Mouse (Mus musculus) CH12.LX (cell line): ENCODE results near the gene Aldh3b2. TPM values are rescaled to one million over a fixed set of nuclear protein-coding genes. Genes with fewer than 3 reads are reported as not detected.

ENCODE experiments used
- DNase-seq: peaks from one replicate; pipeline ENCODE4 v3.0.0-alpha.2; 2013; ENCODE audit errors: extremely low read depth
- H3K27ac ChIP-seq: 2 replicates; pipeline ENCODE4 v1.5.1; 2012; ENCODE audit warnings: low read depth, mild to moderate bottlenecking, control low read depth, moderate library complexity; ENCODE audit not compliant: insufficient read depth
- H3K27me3 ChIP-seq: replicated peaks from 2 replicates; pipeline ENCODE3; 2012; ENCODE audit warnings: inconsistent platforms
- H3K36me3 ChIP-seq, 2 experiments: replicated peaks in 1 of 2; 2 replicates each; pipeline versions ENCODE3 to v1.6.1; 2012; ENCODE audit warnings: inconsistent platforms in 1 of 2, low read length in 1 of 2, mild to moderate bottlenecking in 1 of 2, mixed read lengths in 1 of 2, moderate library complexity in 1 of 2; ENCODE audit not compliant: control insufficient read depth in 1 of 2, insufficient read depth in 1 of 2
- H3K4me1 ChIP-seq, 2 experiments: 2 replicates each; pipeline ENCODE4 v1.6.1; 2012; ENCODE audit warnings: inconsistent platforms in 1 of 2, moderate library complexity in 1 of 2; ENCODE audit not compliant: insufficient read depth in 2 of 2, control insufficient read depth in 1 of 2
- H3K4me2 ChIP-seq: 2 replicates; pipeline ENCODE4 v1.6.1; 2012; ENCODE audit warnings: low read depth, mild to moderate bottlenecking, control low read depth; ENCODE audit not compliant: poor library complexity, insufficient read depth, severe bottlenecking
- H3K4me3 ChIP-seq, 3 experiments: fragments of 150-350 bp in 1 of 3; sonication (generic) in 1 of 3; replicated peaks in 1 of 3; 2 replicates each; pipeline versions ENCODE3 to v1.5.1; 2011 to 2012; ENCODE audit warnings: low read depth in 2 of 3, low read length in 2 of 3, mild to moderate bottlenecking in 2 of 3, moderate library complexity in 2 of 3, control low read depth in 1 of 3, improper control_type of control experiment in 1 of 3, inconsistent platforms in 1 of 3, mixed read lengths in 1 of 3; ENCODE audit not compliant: poor library complexity in 1 of 3
- H3K79me2 ChIP-seq: replicated peaks from 2 replicates; pipeline ENCODE4 v1.6.1; 2012; ENCODE audit warnings: mild to moderate bottlenecking, moderate library complexity; ENCODE audit not compliant: control insufficient read depth, poor library complexity, insufficient read depth, severe bottlenecking; ENCODE audit errors: extremely low read depth
- H3K9ac ChIP-seq: 2 replicates; pipeline ENCODE4 v1.6.1; 2012; ENCODE audit warnings: low read depth, mild to moderate bottlenecking, control low read depth, moderate library complexity; ENCODE audit not compliant: insufficient read depth
- H3K9me3 ChIP-seq: replicated peaks from 2 replicates; pipeline ENCODE3; 2012; ENCODE audit warnings: low read length, inconsistent platforms, mixed read lengths
- BHLHE40 ChIP-seq: IDR thresholded peaks from 2 replicates; pipeline ENCODE4 v1.6.1; 2011; ENCODE audit warnings: mild to moderate bottlenecking, low read depth, low read length, improper control_type of control experiment
- CHD1 ChIP-seq: IDR thresholded peaks from 2 replicates; pipeline ENCODE4 v1.6.1; 2012; ENCODE audit warnings: low read depth, low read length, improper control_type of control experiment, inconsistent platforms
- CHD2 ChIP-seq: IDR thresholded peaks from 2 replicates; pipeline ENCODE4 v1.6.1; 2011; ENCODE audit warnings: low read length, improper control_type of control experiment
- CTCF ChIP-seq, 2 experiments: IDR thresholded peaks in 1 of 2; conservative IDR thresholded peaks in 1 of 2; 2 replicates each; pipeline ENCODE4 v1.5.1; 2011 to 2012; ENCODE audit warnings: low read depth in 2 of 2, low read length in 2 of 2, improper control_type of control experiment in 1 of 2, inconsistent platforms in 1 of 2, mild to moderate bottlenecking in 1 of 2, moderate library complexity in 1 of 2
- E2F4 ChIP-seq: IDR thresholded peaks from 2 replicates; pipeline ENCODE4 v1.6.1; 2011; ENCODE audit warnings: low read depth, low read length, improper control_type of control experiment; ENCODE audit not compliant: insufficient replicate concordance
- ELF1 ChIP-seq: IDR thresholded peaks from 2 replicates; pipeline ENCODE4 v1.6.1; 2014; ENCODE audit warnings: low read depth, mild to moderate bottlenecking, inconsistent platforms, low read length, improper control_type of control experiment
- EP300 ChIP-seq: IDR thresholded peaks from 2 replicates; pipeline ENCODE4 v1.6.1; 2011; ENCODE audit warnings: low read length, improper control_type of control experiment
- ETS1 ChIP-seq: conservative IDR thresholded peaks from 2 replicates; pipeline ENCODE4 v1.6.1; 2012; ENCODE audit warnings: low read depth, mild to moderate bottlenecking, inconsistent platforms, low read length, improper control_type of control experiment, moderate library complexity
- GABPA ChIP-seq: IDR thresholded peaks from 2 replicates; pipeline ENCODE4 v1.6.1; 2012; ENCODE audit warnings: low read depth, low read length, improper control_type of control experiment, inconsistent platforms; ENCODE audit not compliant: insufficient replicate concordance
- HCFC1 ChIP-seq: IDR thresholded peaks from 2 replicates; pipeline ENCODE4 v1.6.1; 2012; ENCODE audit warnings: low read depth, mild to moderate bottlenecking, inconsistent platforms, low read length, improper control_type of control experiment
- IRF4 ChIP-seq: IDR thresholded peaks from 2 replicates; pipeline ENCODE4 v1.6.1; 2014; ENCODE audit warnings: low read depth, mild to moderate bottlenecking, inconsistent platforms, low read length, improper control_type of control experiment
- JUN ChIP-seq: IDR thresholded peaks from 2 replicates; pipeline ENCODE4 v1.6.1; 2011; ENCODE audit warnings: low read depth, mild to moderate bottlenecking, low read length, improper control_type of control experiment, moderate library complexity; ENCODE audit not compliant: insufficient read depth
- JUND ChIP-seq: conservative IDR thresholded peaks from 2 replicates; pipeline ENCODE4 v1.6.1; 2011; ENCODE audit warnings: low read depth, low read length, improper control_type of control experiment
- KAT2A ChIP-seq: IDR thresholded peaks from 2 replicates; pipeline ENCODE4 v1.6.1; 2012; ENCODE audit warnings: low read length, improper control_type of control experiment, inconsistent platforms; ENCODE audit not compliant: insufficient replicate concordance
- MAFK ChIP-seq: IDR thresholded peaks from 2 replicates; pipeline ENCODE4 v1.6.1; 2011; ENCODE audit warnings: low read length, improper control_type of control experiment; ENCODE audit not compliant: insufficient replicate concordance
- MAX ChIP-seq: IDR thresholded peaks from 2 replicates; pipeline ENCODE4 v1.6.1; 2011; ENCODE audit warnings: low read length, improper control_type of control experiment
- MAZ ChIP-seq: IDR thresholded peaks from 2 replicates; pipeline ENCODE4 v1.6.1; 2012; ENCODE audit warnings: low read depth, mild to moderate bottlenecking, inconsistent platforms, low read length, improper control_type of control experiment, moderate library complexity
- MEF2A ChIP-seq: IDR thresholded peaks from 2 replicates; pipeline ENCODE4 v1.6.1; 2014; ENCODE audit warnings: low read depth, mild to moderate bottlenecking, inconsistent platforms, low read length, improper control_type of control experiment, borderline replicate concordance
- MXI1 ChIP-seq: IDR thresholded peaks from 2 replicates; pipeline ENCODE4 v1.6.1; 2011; ENCODE audit warnings: mild to moderate bottlenecking, low read depth, low read length, improper control_type of control experiment
- MYC ChIP-seq: IDR thresholded peaks from 2 replicates; pipeline ENCODE4 v1.6.1; 2011; ENCODE audit warnings: low read depth, mild to moderate bottlenecking, improper control_type of control experiment, low read length
- NELFE ChIP-seq: IDR thresholded peaks from 2 replicates; pipeline ENCODE4 v1.6.1; 2011; ENCODE audit warnings: low read depth, low read length, improper control_type of control experiment
- NRF1 ChIP-seq: IDR thresholded peaks from 2 replicates; pipeline ENCODE4 v1.6.1; 2014; ENCODE audit warnings: low read depth, mild to moderate bottlenecking, inconsistent platforms, low read length, improper control_type of control experiment, moderate library complexity
- PAX5 ChIP-seq: IDR thresholded peaks from 2 replicates; pipeline ENCODE4 v1.6.1; 2012; ENCODE audit warnings: low read length, inconsistent platforms, mixed read lengths
- POLR2A ChIP-seq: IDR thresholded peaks from 2 replicates; pipeline ENCODE4 v1.6.1; 2011; ENCODE audit warnings: low read depth, mild to moderate bottlenecking, improper control_type of control experiment, low read length
- POLR2AphosphoS2 ChIP-seq: IDR thresholded peaks from 2 replicates; pipeline ENCODE4 v1.6.1; 2011; ENCODE audit warnings: low read depth, low read length, improper control_type of control experiment
- RAD21 ChIP-seq: IDR thresholded peaks from 2 replicates; pipeline ENCODE4 v1.6.1; 2011; ENCODE audit warnings: low read depth, mild to moderate bottlenecking, low read length, improper control_type of control experiment, moderate library complexity
- RCOR1 ChIP-seq: conservative IDR thresholded peaks from 2 replicates; pipeline ENCODE4 v1.6.1; 2012; ENCODE audit warnings: low read depth, mild to moderate bottlenecking, inconsistent platforms, low read length, improper control_type of control experiment
- SIN3A ChIP-seq: IDR thresholded peaks from 2 replicates; pipeline ENCODE4 v1.6.1; 2012; ENCODE audit warnings: low read length, improper control_type of control experiment, inconsistent platforms
- SMC3 ChIP-seq: IDR thresholded peaks from 2 replicates; pipeline ENCODE4 v1.6.1; 2011; ENCODE audit warnings: low read depth, low read length, improper control_type of control experiment
- TBP ChIP-seq: conservative IDR thresholded peaks from 2 replicates; pipeline ENCODE4 v1.6.1; 2011; ENCODE audit warnings: low read depth, low read length, improper control_type of control experiment
- TCF12 ChIP-seq: IDR thresholded peaks from 2 replicates; pipeline ENCODE4 v1.6.1; 2014; ENCODE audit warnings: low read depth, mild to moderate bottlenecking, inconsistent platforms, low read length, improper control_type of control experiment
- UBTF ChIP-seq: IDR thresholded peaks from 2 replicates; pipeline ENCODE4 v1.6.1; 2012; ENCODE audit warnings: low read depth, mild to moderate bottlenecking, inconsistent platforms, low read length, improper control_type of control experiment, moderate library complexity
- USF1 ChIP-seq: IDR thresholded peaks from 2 replicates; pipeline ENCODE4 v1.6.1; 2014; ENCODE audit warnings: low read depth, mild to moderate bottlenecking, inconsistent platforms, low read length, improper control_type of control experiment
- USF2 ChIP-seq: conservative IDR thresholded peaks from 2 replicates; pipeline ENCODE4 v1.6.1; 2011; ENCODE audit warnings: low read depth, low read length, improper control_type of control experiment
- ZC3H11A ChIP-seq: IDR thresholded peaks from 2 replicates; pipeline ENCODE4 v1.6.1; 2012; ENCODE audit warnings: low read depth, mild to moderate bottlenecking, inconsistent platforms, low read length, improper control_type of control experiment
- ZKSCAN1 ChIP-seq: IDR thresholded peaks from 2 replicates; pipeline ENCODE4 v1.6.1; 2012; ENCODE audit warnings: low read depth, inconsistent platforms, low read length, improper control_type of control experiment, borderline replicate concordance
- ZMIZ1 ChIP-seq: IDR thresholded peaks from 2 replicates; pipeline ENCODE4 v1.6.1; 2012; ENCODE audit warnings: low read depth, mild to moderate bottlenecking, inconsistent platforms, low read length, improper control_type of control experiment
- ZNF384 ChIP-seq: IDR thresholded peaks from 2 replicates; pipeline ENCODE4 v1.6.1; 2012; ENCODE audit warnings: low read depth, low read length, improper control_type of control experiment, inconsistent platforms
- dilution Hi-C: fragments of 300-500 bp; cut with MboI; formaldehyde crosslinking; loops from 2 replicates; pipeline ENCODE4 v1.14.3; 2020; ENCODE audit warnings: low sequenced_read_pairs; ENCODE audit not compliant: extremely low pct_unique_long_range_greater_than_20kb, extremely low pct_ligation_motif_present
- in situ Hi-C: fragments of 300-500 bp; cut with MboI; formaldehyde crosslinking; loops from 3 replicates; pipeline ENCODE4 v1.14.3; 2019; ENCODE audit warnings: low sequenced_read_pairs, low pct_ligation_motif_present, low pct_unique_long_range_greater_than_20kb, mixed read lengths
- polyA plus RNA-seq: library from polyadenylated mRNA; unstranded; fragments of >175 nt; gene quantifications from 2 replicates; pipeline ENCODE4 v1.2.1, GENCODE M21; 2012; ENCODE audit warnings: low read depth; ENCODE audit not compliant: insufficient read length
- total RNA-seq, 2 experiments: library from RNA; depleted of rRNA; stranded (reverse); fragments of 300-350 nt in 1 of 2; fragments of >200 nt in 1 of 2; gene quantifications; 2 replicates each; pipeline ENCODE4 v1.2.3; 2012 to 2014

Gene Aldh3b2
- total and polyA plus RNA-seq, 3 experiments, result not detected

DNA sequence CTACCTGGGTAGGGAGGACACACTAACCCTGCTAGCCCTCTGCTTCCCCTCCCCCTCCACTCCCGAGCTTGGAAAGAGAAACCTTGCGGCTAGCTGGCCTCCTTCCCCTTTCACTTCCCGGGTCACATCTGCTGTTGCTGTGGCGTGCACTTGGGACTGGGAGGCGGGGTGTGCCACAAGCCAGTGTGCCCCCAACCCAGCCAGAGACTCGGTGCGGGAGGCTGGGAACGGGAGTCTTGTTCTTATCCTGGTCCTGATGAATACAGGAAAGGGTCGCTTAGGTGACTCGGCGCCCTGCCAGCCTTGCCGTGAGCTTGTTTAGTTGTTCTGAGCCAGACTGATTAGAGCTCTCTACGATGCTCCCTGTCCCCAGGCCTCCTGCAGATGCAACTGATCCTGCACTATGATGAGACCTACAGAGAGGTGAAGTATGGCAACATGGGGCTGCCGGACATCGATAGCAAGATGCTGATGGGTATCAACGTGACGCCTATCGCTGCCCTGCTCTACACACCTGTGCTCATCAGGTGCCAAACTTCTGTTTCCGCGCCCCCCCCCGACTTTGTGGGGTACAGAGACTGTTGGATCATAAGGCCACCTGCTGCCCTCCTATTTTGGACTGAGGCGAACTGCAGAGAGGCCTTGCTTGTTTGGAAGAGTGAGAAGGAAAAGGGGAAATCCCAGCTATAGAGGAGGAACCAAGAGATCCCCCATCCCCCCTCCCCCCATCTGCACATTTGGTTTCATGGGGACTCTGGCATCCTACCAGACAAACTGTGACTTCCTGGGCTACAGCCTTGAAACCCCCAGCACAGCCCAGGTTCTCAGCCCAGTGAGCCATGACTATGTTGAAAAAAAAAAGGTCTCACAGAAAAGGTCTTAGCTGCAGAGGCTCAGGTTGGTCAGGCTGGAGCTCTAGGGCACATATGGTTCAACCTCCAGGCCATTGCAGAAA, 36.0 kb upstream of the Aldh3b2 start:
- DNase-seq, result peak; percentile 93
- H3K4me2 ChIP-seq, result peak overlapping the region; percentile 65
- peaks cover 19 to 64% of the 10 kb centered on the region in 2 experiments for H3K4me1 ChIP-seq
- peak; percentile 35; the same call in 1 of the 2 replicates for TF ChIP-seq NELFE
- peak; percentile 61; the same call in 1 of the 2 replicates for TF ChIP-seq MYC
- TF ChIP-seq JUND, result peak; percentile 28; the same call in 1 of the 2 replicates
- TF ChIP-seq KAT2A, result no peak
- TF ChIP-seq E2F4, result no peak
- peak; percentile 98 for TF ChIP-seq TCF12
- TF ChIP-seq IRF4, result peak; percentile 95
- TF ChIP-seq PAX5, result no peak
- no peak for TF ChIP-seq ZC3H11A
- peak; percentile 74 for TF ChIP-seq SIN3A
- peak; percentile 92 for TF ChIP-seq MAZ
- peak; percentile 5 for TF ChIP-seq RAD21
- no peak for TF ChIP-seq USF1
- peak; percentile 95 for TF ChIP-seq ZNF384
- no peak for TF ChIP-seq GABPA
- TF ChIP-seq ZMIZ1, result peak; percentile 7
- TF ChIP-seq POLR2A, result peak; percentile 28
- peak; percentile 50; the same call in 1 of the 2 replicates for TF ChIP-seq TBP
- no peak; the same call in 1 of the 2 replicates for TF ChIP-seq SMC3
- peak; percentile 96 for TF ChIP-seq CHD2
- TF ChIP-seq CTCF (conservative IDR thresholded peaks at IDR 0.05 in 1 of 2, IDR thresholded peaks at IDR 0.05 in 1 of 2; ENCODE audit: low read depth in 2 of 2, low read length in 2 of 2), result no peak
- TF ChIP-seq EP300, result peak; percentile 95
- no peak for TF ChIP-seq USF2
- no peak; the same call in 1 of the 2 replicates for TF ChIP-seq UBTF
- TF ChIP-seq HCFC1, result peak; percentile 61
- no peak for TF ChIP-seq JUN
- TF ChIP-seq MEF2A, result peak; percentile 91
- TF ChIP-seq ZKSCAN1, result peak; percentile 33; the same call in 1 of the 2 replicates
- peak; percentile 78; the same call in 1 of the 2 replicates for TF ChIP-seq CHD1
- 0 out of 2 replicates have a peak, but pooled peaks have one; percentile 39 for TF ChIP-seq MAFK
- TF ChIP-seq RCOR1, result peak; percentile 96
- TF ChIP-seq MAX, result peak; percentile 75
- TF ChIP-seq NRF1, result no peak
- TF ChIP-seq BHLHE40, result peak; percentile 90
- peak; percentile 79 for TF ChIP-seq ELF1
- TF ChIP-seq MXI1, result peak; percentile 74
- TF ChIP-seq POLR2AphosphoS2, result no peak
- peak; percentile 90 for TF ChIP-seq ETS1
- dilution Hi-C loops, result no loop called here
- no peaks in the 10 kb centered on the region for H3K27me3 ChIP-seq
- H3K9ac ChIP-seq, result peak overlapping the region; percentile 86
- peaks cover 0 to 20% of the 10 kb centered on the region in 2 experiments for H3K36me3 ChIP-seq
- peak overlapping the region; percentile 97 for H3K27ac ChIP-seq
- H3K4me3 ChIP-seq, result peak overlapping the region; percentile 73 to 89 (median 84)
- no peaks in the 10 kb centered on the region for H3K79me2 ChIP-seq
- H3K9me3 ChIP-seq, result no peaks in the 10 kb centered on the region
- in situ Hi-C loops, result no loop called here
